19 mouse cellular contexts compared by ENCODE assay signal in the genomic region with DNA sequence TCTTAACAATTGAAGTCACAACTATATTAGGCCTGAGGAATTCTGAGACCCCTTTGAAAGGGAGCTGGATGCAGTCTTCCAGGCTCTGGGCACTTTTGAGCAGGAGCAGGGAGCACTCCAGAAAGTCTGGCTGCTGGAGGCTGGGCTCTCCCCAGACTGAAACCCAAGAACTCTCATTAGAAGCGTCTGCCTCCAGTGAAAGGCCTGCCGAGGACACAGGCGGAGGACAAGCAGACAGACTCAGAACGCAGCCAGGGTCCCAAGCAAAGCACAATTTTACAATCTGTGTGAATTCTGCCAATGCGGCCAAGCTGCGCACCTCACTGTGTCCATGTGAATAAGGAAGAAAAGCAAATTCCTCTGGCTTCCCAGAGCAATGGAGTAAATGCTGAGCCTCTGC.
DNase-seq lines count a peak whose midpoint lies in the region; ATAC-seq and TF ChIP-seq lines count a peak whose summit lies in the region.
"Had no signal": no experiment of that assay in that cellular context is flagged by ENCODE, and none has a peak within 500 bp of the region (broad histone marks: within the 10 kb centered on the region; RNA-seq: fewer than 3 reads in every experiment).

No protein-coding gene starts in this region.

- 55% methylated on average over 6 of the region's 6 CpGs for WGBS in hindbrain, postnatal 0 days
- 73% methylated on average over 6 of the region's 6 CpGs for WGBS in hindbrain, embryonic 10.5 days
- WGBS in embryonic facial prominence, embryonic 10.5 days, result 58% methylated on average over 6 of the region's 6 CpGs

- intact Hi-C loops in gastrocnemius, postnatal 14 days (cut with DNase I; ENCODE audit: low total_unique reads), result no loop called here

- no peak overlapping the region for H3K4me2 ChIP-seq in hindbrain, postnatal 0 days (ENCODE audit: low read depth, low read length)
- H3K4me2 ChIP-seq: heart, embryonic 11.5 days; hindbrain, embryonic 13.5 days had no signal

- no peak overlapping the region for H3K27ac ChIP-seq in hindbrain, postnatal 0 days
- H3K27ac ChIP-seq in hindbrain, embryonic 10.5 days, result no peak overlapping the region
- peak overlapping the region; percentile 70 for H3K27ac ChIP-seq in embryonic facial prominence, embryonic 10.5 days (replicated peaks)
- H3K27ac ChIP-seq: hindbrain, embryonic 13.5 days had no signal

- H3K36me3 ChIP-seq in hindbrain, postnatal 0 days (ENCODE audit: insufficient read depth, low read length), result no peaks in the 10 kb centered on the region
- H3K36me3 ChIP-seq in hindbrain, embryonic 10.5 days, result no peaks in the 10 kb centered on the region
- no peaks in the 10 kb centered on the region for H3K36me3 ChIP-seq in embryonic facial prominence, embryonic 10.5 days (replicated peaks)
- H3K36me3 ChIP-seq: hindbrain, embryonic 13.5 days had no signal

- ATAC-seq in hindbrain, postnatal 0 days, result no peak
- ATAC-seq: forebrain, postnatal 0 days; lung, postnatal 0 days had no signal

- no peaks in the 10 kb centered on the region for H3K4me1 ChIP-seq in hindbrain, postnatal 0 days (ENCODE audit: insufficient read depth, low read length)
- H3K4me1 ChIP-seq in hindbrain, embryonic 10.5 days (replicated peaks), result 0 out of 2 replicates have a peak, but pooled peaks cover 10% of the 10 kb centered on the region
- peaks cover 49% of the 10 kb centered on the region for H3K4me1 ChIP-seq in embryonic facial prominence, embryonic 10.5 days
- H3K4me1 ChIP-seq: hindbrain, embryonic 13.5 days had no signal

- peak; percentile 19 for DNase-seq in embryo, embryonic 10.5 days (ENCODE audit: low spot score)
- no peak for DNase-seq in embryo, embryonic 9.5 days (ENCODE audit: extremely low spot score)
- DNase-seq in hindbrain, postnatal 0 days (ENCODE audit: low spot score), result peak; percentile 9
- no peak for DNase-seq in hindbrain, embryonic 10.5 days (ENCODE audit: low spot score)
- peak; percentile 42 for DNase-seq in embryonic facial prominence, embryonic 10.5 days (ENCODE audit: low spot score)
- DNase-seq in gastrocnemius, postnatal 14 days, result peak; percentile 54
- DNase-seq in adrenal gland, adult 8-10 months, result no peak
- DNase-seq in spleen, postnatal 10 days (ENCODE audit: low spot score in 2 of 2), result no peak
- DNase-seq: adrenal gland, postnatal 25 days; forebrain, postnatal 0 days; heart, postnatal 10 days; kidney, postnatal 36 days; layer of hippocampus, adult 9-11 months; liver; midbrain, embryonic 14.5 days had no signal

- H3K27me3 ChIP-seq in hindbrain, postnatal 0 days (ENCODE audit: insufficient read depth, low read length), result no peaks in the 10 kb centered on the region
- H3K27me3 ChIP-seq in hindbrain, embryonic 10.5 days (ENCODE audit: insufficient read depth, poor library complexity, severe bottlenecking), result no peaks in the 10 kb centered on the region
- no peaks in the 10 kb centered on the region for H3K27me3 ChIP-seq in embryonic facial prominence, embryonic 10.5 days (replicated peaks; ENCODE audit: low read depth, poor library complexity, severe bottlenecking)
- H3K27me3 ChIP-seq: hindbrain, embryonic 13.5 days had no signal

- H3K9ac ChIP-seq in hindbrain, postnatal 0 days (replicated peaks; ENCODE audit: low read length), result no peak overlapping the region
- H3K9ac ChIP-seq: forebrain, postnatal 0 days; hindbrain, embryonic 13.5 days had no signal

- no peak for TF ChIP-seq CTCF in hindbrain, postnatal 0 days (IDR thresholded peaks at IDR 0.05; ENCODE audit: low read depth)

- H3K4me3 ChIP-seq in hindbrain, postnatal 0 days (ENCODE audit: low read length), result no peak overlapping the region
- no peak overlapping the region for H3K4me3 ChIP-seq in hindbrain, embryonic 10.5 days
- no peak overlapping the region for H3K4me3 ChIP-seq in embryonic facial prominence, embryonic 10.5 days
- H3K4me3 ChIP-seq: hindbrain, embryonic 13.5 days; myocyte had no signal

- H3K9me3 ChIP-seq in hindbrain, postnatal 0 days (ENCODE audit: low read length), result no peaks in the 10 kb centered on the region
- no peaks in the 10 kb centered on the region for H3K9me3 ChIP-seq in hindbrain, embryonic 10.5 days
- no peaks in the 10 kb centered on the region for H3K9me3 ChIP-seq in embryonic facial prominence, embryonic 10.5 days
- H3K9me3 ChIP-seq: hindbrain, embryonic 13.5 days had no signal

Comparison
In these comparisons a context has a peak if more than half of its experiments do, and no peak if none do; other contexts are left out.
1. DNase-seq: peak in embryo, embryonic 10.5 days (single experiment), hindbrain, postnatal 0 days (single experiment), embryonic facial prominence, embryonic 10.5 days (single experiment) and gastrocnemius, postnatal 14 days (single experiment); none in embryo, embryonic 9.5 days (single experiment), hindbrain, embryonic 10.5 days (single experiment), adrenal gland, adult 8-10 months (single experiment) and spleen, postnatal 10 days (0 of 2).